Mouse (Mus musculus) liver, embryonic 11.5 days (tissue): ENCODE results near the gene Exog. TPM values are rescaled to one million over a fixed set of nuclear protein-coding genes. Genes with fewer than 3 reads are reported as not detected.

Source experiments
- ATAC-seq: fragments of 200-750 bp; cut with Nextera tagmentation; replicated peaks from 2 replicates; pipeline ENCODE4 v1.8.0; 2017; ENCODE audit warnings: moderate number of reproducible peaks, mild to moderate bottlenecking, moderate TSS enrichment, moderate library complexity; ENCODE audit not compliant: low FRiP score
- DNase-seq: peaks from one replicate; pipeline ENCODE4 v3.0.0-alpha.2; 2017; ENCODE audit warnings: low spot score
- H3K27ac ChIP-seq: fragments of 300-500 bp; sonication (generic); 2 replicates; pipeline ENCODE4 v1.5.1; 2014; ENCODE audit warnings: mild to moderate bottlenecking, low read depth, low read length, control low read depth
- H3K27me3 ChIP-seq: fragments of 300-500 bp; sonication (generic); replicated peaks from 2 replicates; pipeline ENCODE4 v1.6.1; 2014; ENCODE audit warnings: low read length, mixed read lengths; ENCODE audit not compliant: control insufficient read depth, insufficient read depth
- H3K36me3 ChIP-seq: fragments of 300-500 bp; sonication (generic); 2 replicates; pipeline ENCODE4 v1.6.1; 2014; ENCODE audit warnings: mild to moderate bottlenecking, low read length, moderate library complexity, mixed read lengths; ENCODE audit not compliant: control insufficient read depth, insufficient read depth
- H3K4me1 ChIP-seq: fragments of 300-500 bp; sonication (generic); replicated peaks from 2 replicates; pipeline ENCODE4 v1.6.1; 2014; ENCODE audit warnings: low read length, mixed read lengths; ENCODE audit not compliant: control insufficient read depth, insufficient read depth
- H3K4me2 ChIP-seq: fragments of 300-500 bp; sonication (generic); 2 replicates; pipeline ENCODE4 v1.6.1; 2014; ENCODE audit warnings: mild to moderate bottlenecking, control low read depth, moderate library complexity
- H3K4me3 ChIP-seq: fragments of 300-500 bp; sonication (generic); 2 replicates; pipeline ENCODE4 v1.5.1; 2014; ENCODE audit warnings: low read depth, low read length, control low read depth
- H3K9ac ChIP-seq: fragments of 300-500 bp; sonication (generic); 2 replicates; pipeline ENCODE4 v1.6.1; 2014; ENCODE audit warnings: low read depth, low read length, control low read depth
- H3K9me3 ChIP-seq: fragments of 300-500 bp; sonication (generic); 2 replicates; pipeline ENCODE4 v1.6.1; 2016; ENCODE audit warnings: low read length, inconsistent platforms, mixed read lengths; ENCODE audit not compliant: control insufficient read depth
- WGBS: fragments of 180-500 bp; shearing (Covaris S2); extraction: QIAGEN DNeasy Blood & Tissue Kit; methylation state at CpG from one replicate; pipeline ENCODE4 v1.1.7; 2014; 5-methylcytosine and 5-hydroxymethylcytosine counted together
- polyA plus RNA-seq: library from polyadenylated mRNA; unstranded; fragments of >200 nt; fragmentation: Nextera tagmentation; extraction: Ambion mirVana; gene quantifications from 2 replicates; pipeline ENCODE4 v1.2.1, GENCODE M21; 2014

Gene Exog
- polyA plus RNA-seq, 1 experiment from 2014 or later: 22.5 TPM

DNA sequence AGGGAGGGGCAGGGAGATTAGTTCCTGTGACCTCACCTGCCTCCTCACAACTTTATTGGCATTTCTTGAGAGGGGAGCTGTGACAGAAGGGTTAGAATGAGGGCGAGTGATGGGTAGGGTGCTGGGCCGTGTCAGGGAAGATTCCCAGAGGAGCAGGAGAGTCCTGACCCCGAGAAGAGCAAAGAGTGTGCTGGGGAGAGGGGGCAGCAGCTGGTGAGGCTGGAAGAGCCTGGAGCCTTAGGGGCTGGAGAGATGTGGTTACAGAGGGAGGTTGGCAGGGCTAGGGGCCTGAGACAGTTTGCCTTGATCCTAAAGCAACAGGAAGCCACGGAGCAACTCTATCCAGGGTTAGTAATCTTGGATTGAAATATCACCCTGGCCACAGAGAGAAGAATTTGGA lies 36.9 kb downstream of the Exog start:
- H3K9ac ChIP-seq: no peak overlapping the region
- no peak overlapping the region for H3K27ac ChIP-seq
- no peaks in the 10 kb centered on the region for H3K36me3 ChIP-seq
- H3K4me2 ChIP-seq: no peak overlapping the region
- no peaks in the 10 kb centered on the region for H3K4me1 ChIP-seq
- ATAC-seq (no peak), DNase-seq (no peak)
- H3K27me3 ChIP-seq: no peaks in the 10 kb centered on the region
- H3K4me3 ChIP-seq: no peak overlapping the region
- no peaks in the 10 kb centered on the region for H3K9me3 ChIP-seq
- 69% methylated on average over 4 of the region's 4 CpGs for WGBS

DNA sequence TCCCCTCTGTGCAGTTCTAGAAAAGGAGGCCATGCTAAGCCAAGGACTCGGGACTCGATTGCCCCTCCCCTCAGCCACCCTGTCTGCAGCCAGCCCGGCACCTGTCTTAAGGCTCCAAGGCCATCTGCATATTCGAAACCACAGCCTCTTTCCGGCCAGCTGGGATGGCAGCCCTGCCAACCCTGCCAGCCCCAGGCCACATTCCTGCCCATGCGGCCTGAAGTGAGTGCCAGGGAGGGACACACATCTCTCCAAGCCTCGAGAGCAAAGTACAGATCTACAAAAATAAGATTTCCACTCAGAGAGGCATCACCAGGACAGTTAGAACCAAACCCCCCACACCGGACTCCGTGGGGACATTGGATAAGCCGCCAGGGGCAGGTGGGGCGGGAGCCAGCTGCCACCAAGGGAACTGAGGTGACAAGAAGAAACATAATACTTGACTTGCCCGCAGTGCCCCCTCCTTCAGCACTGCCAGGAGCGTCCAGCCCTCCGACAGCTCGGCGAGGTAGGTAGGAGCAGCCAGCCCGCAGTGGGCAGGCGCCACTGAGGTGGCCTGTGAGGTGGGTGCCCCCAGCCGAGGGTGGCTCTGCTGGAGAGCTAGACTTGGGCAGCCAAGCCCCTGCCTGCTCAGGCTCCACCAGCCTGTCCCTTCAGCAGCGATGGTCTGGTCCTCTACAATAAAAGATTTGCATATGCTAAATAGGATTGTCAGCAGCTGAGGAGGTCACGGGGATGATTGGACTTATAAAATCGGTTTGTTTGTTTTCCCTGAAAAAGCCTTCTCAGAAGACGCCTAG lies 39.0 kb downstream of the Exog start:
- H3K4me2 ChIP-seq: no peak overlapping the region
- ATAC-seq (no peak), DNase-seq (no peak)
- no peak overlapping the region for H3K27ac ChIP-seq
- H3K9me3 ChIP-seq: no peaks in the 10 kb centered on the region
- no peaks in the 10 kb centered on the region for H3K27me3 ChIP-seq
- 55% methylated on average over 23 of the region's 23 CpGs for WGBS
- H3K9ac ChIP-seq: no peak overlapping the region
- no peaks in the 10 kb centered on the region for H3K36me3 ChIP-seq
- H3K4me3 ChIP-seq: no peak overlapping the region
- H3K4me1 ChIP-seq: no peaks in the 10 kb centered on the region

DNA sequence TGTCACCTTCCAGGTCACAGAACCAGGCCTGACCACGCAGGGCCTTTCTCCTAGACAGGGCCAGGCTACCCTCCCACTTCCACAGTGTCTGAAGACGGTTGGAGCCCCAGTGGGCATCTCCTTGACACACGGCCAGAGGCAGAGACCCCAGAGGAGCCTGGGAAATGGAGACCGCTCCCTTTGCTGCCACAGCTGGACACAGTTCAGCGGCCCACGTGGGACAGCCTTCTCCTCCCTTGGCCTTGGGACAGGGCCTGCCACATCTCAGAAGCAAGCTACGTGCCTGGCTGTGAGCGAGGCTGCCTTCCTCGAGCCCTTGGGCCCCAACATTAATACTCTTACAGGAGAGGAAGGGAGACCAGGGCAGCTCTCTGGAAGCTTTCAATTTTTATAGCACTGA lies 39.7 kb downstream of the Exog start:
- H3K27me3 ChIP-seq: no peaks in the 10 kb centered on the region
- no peak overlapping the region for H3K27ac ChIP-seq
- no peak overlapping the region for H3K4me2 ChIP-seq
- no peak overlapping the region for H3K4me3 ChIP-seq
- no peaks in the 10 kb centered on the region for H3K36me3 ChIP-seq
- WGBS: 65% methylated on average over 9 of the region's 9 CpGs
- no peak for DNase-seq
- H3K9ac ChIP-seq: no peak overlapping the region
- H3K9me3 ChIP-seq: no peaks in the 10 kb centered on the region
- ATAC-seq: no peak
- H3K4me1 ChIP-seq: no peaks in the 10 kb centered on the region

DNA sequence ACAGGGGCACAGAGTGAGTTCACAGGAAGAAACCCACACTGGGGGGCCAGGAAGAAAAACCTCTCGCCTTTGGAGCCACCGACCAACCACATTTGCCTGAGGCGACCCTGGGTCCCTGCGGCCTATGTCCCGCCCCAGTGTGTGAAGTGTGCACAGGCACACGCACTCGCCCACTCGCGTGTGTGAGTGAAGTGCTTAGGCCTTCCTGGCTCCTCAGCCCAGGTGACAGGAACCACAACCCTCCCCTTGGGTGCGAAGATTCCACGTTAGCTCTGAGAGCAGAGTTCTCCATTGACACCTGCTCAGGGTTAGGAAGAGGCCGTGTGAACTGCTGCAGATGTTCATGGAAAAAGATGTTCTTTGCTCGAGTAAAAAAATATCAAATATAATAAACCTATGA lies 40.1 kb downstream of the Exog start:
- Histone ChIP-seq H3K36me3 (no peaks in the 10 kb centered on the region), H3K9ac (no peak overlapping the region), H3K4me1 (no peaks in the 10 kb centered on the region), H3K9me3 (no peaks in the 10 kb centered on the region), H3K4me3 (no peak overlapping the region), H3K27me3 (no peaks in the 10 kb centered on the region), H3K27ac (no peak overlapping the region), H3K4me2 (no peak overlapping the region)
- DNase-seq: no peak
- WGBS: 87% methylated on average over 13 of the region's 13 CpGs
- ATAC-seq: no peak

DNA sequence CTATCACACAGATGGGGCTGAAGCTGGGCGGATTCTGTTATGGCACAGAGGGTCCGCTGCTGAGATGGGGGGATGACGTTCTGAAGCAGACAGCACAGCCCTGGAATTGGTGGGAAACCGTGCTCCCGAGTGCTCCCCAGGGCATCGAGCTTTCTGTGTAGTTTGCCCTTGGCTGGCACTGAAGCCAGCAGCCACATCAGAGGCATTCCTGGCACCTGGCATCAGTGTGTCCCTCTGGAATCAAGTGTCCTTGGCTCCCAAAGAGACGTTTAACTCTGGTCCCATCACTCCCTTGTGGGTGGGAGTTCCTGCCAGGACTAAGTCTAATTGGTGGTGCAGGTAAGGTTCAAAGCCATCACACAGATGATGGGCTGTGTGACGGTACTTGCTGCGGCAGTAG lies 51.6 kb downstream of the Exog start:
- H3K9ac ChIP-seq: no peak overlapping the region
- 82% methylated on average over 9 of the region's 9 CpGs for WGBS
- H3K4me2 ChIP-seq: no peak overlapping the region
- DNase-seq (no peak), ATAC-seq (no peak)
- H3K27me3 ChIP-seq: no peaks in the 10 kb centered on the region
- H3K4me3 ChIP-seq: no peak overlapping the region
- no peaks in the 10 kb centered on the region for H3K4me1 ChIP-seq
- H3K27ac ChIP-seq: no peak overlapping the region
- H3K36me3 ChIP-seq: no peaks in the 10 kb centered on the region
- no peaks in the 10 kb centered on the region for H3K9me3 ChIP-seq

DNA sequence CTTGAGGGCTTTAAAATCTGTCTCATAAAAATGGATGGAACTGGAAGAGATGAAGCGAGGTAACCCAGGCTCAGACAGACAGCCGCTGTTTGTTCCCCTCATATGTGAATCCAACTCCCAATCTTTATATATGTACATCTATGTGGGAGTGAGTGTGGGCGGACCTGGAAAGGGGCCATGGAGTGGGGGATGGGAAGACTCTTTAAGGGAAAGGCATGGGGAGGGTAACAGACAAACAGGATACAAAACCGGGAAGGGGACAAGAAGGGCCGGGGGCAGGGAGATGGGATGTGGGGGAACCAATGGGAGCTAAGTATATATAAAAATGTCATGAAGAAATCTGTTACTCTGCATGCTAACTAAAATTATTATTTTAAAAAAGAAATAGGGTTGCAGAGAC lies 52.2 kb downstream of the Exog start:
- Histone ChIP-seq H3K27me3 (no peaks in the 10 kb centered on the region), H3K9me3 (no peaks in the 10 kb centered on the region), H3K36me3 (no peaks in the 10 kb centered on the region), H3K4me1 (no peaks in the 10 kb centered on the region), H3K9ac (no peak overlapping the region), H3K27ac (no peak overlapping the region), H3K4me2 (no peak overlapping the region), H3K4me3 (no peak overlapping the region)
- 66% methylated on average over 5 of the region's 5 CpGs for WGBS
- ATAC-seq (no peak), DNase-seq (no peak)

DNA sequence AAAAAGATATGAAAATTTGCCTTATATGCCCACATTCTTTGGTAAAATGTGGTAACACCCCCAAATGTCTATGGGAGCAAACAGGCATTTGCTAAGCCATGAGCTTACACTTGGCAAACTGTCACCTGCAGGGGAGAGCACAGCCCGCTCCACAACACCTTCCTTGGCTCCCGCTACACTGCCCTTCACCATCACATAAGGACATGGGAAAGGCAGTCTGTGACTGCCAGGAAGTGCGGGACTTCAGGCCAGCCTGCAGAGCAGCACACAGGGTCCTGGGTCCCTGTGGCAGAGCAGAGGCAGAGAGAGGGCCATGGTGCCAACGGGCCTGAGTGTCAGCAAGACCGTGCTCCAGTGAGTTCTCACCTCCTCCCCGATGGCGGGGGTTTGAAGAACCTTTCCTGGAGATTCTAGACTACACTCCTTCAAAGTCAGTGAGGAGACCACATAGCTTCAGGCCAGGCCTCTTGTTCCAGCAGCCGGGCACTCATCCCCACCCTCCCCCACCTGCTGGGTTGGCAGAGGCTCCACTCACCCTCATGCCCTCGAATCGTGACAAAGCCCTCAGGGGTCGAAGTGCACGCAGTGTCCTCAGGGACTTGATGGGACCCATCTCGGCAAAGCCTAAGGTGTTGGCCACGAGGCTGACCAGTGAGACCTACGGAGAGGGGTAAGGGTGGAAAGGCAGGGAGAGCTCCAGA lies 53.0 kb downstream of the Exog start:
- no peak overlapping the region for H3K4me2 ChIP-seq
- ATAC-seq: no peak
- H3K4me1 ChIP-seq: no peaks in the 10 kb centered on the region
- 85% methylated on average over 15 of the region's 15 CpGs for WGBS
- H3K27me3 ChIP-seq: no peaks in the 10 kb centered on the region
- H3K9me3 ChIP-seq: no peaks in the 10 kb centered on the region
- H3K27ac ChIP-seq: no peak overlapping the region
- no peaks in the 10 kb centered on the region for H3K36me3 ChIP-seq
- DNase-seq: no peak
- H3K4me3 ChIP-seq: no peak overlapping the region
- no peak overlapping the region for H3K9ac ChIP-seq

DNA sequence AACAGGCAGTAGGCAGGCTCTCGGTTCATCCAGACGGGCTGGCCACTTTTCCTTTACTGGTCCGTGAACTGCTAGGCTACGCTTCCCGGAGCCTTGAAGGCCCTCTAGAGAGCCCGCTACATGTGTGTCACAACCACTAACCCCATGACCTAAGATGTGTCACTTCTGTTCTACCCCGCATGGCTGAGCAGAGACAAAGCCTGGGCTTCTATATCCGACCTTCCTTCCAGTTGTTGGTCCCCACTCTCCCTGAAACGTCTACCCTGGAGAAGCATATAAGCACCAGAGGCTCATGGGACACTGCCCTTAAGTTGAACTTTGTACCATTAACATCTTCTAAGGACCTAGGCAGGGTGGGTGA lies 53.5 kb downstream of the Exog start:
- Histone ChIP-seq H3K27me3 (no peaks in the 10 kb centered on the region), H3K4me1 (no peaks in the 10 kb centered on the region), H3K36me3 (no peaks in the 10 kb centered on the region), H3K4me2 (no peak overlapping the region), H3K9me3 (no peaks in the 10 kb centered on the region), H3K9ac (no peak overlapping the region), H3K4me3 (no peak overlapping the region), H3K27ac (no peak overlapping the region)
- ATAC-seq: no peak
- 80% methylated on average over 9 of the region's 9 CpGs for WGBS
- no peak for DNase-seq

DNA sequence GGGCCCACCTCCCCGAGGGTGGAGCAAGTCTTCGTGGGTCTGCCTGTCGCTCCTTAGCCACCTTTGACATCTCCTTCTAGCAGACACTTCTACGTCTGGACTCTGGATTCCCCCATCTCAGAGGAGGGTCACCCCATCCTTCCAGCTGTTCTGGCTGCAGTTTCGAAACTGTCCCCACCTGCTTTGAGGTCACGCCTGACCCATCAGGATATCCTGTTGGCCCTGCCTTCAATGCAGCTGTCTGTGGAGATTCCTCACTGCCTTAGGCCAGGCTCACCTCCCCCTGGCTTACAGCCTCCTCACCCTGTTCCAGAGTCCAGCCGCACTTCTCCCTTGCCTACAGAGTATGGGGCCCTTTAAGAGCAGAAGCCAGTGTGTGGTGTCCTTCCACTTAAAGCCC lies 54.1 kb downstream of the Exog start:
- ATAC-seq: no peak
- no peak overlapping the region for H3K9ac ChIP-seq
- H3K27ac ChIP-seq: no peak overlapping the region
- H3K4me1 ChIP-seq: no peaks in the 10 kb centered on the region
- WGBS: 61% methylated on average over 7 of the region's 7 CpGs
- H3K9me3 ChIP-seq: no peaks in the 10 kb centered on the region
- no peak overlapping the region for H3K4me2 ChIP-seq
- no peak for DNase-seq
- H3K4me3 ChIP-seq: no peak overlapping the region
- no peaks in the 10 kb centered on the region for H3K27me3 ChIP-seq
- H3K36me3 ChIP-seq: no peaks in the 10 kb centered on the region
